Mouse (Mus musculus): ENCODE measurements at regions not wholly inside any gene's neighbourhood (a gene's known extent, or its start where the extent isn't known, plus 50 kb on each side); places are given as distances from the start of the nearest gene placed in this dataset.

DNA sequence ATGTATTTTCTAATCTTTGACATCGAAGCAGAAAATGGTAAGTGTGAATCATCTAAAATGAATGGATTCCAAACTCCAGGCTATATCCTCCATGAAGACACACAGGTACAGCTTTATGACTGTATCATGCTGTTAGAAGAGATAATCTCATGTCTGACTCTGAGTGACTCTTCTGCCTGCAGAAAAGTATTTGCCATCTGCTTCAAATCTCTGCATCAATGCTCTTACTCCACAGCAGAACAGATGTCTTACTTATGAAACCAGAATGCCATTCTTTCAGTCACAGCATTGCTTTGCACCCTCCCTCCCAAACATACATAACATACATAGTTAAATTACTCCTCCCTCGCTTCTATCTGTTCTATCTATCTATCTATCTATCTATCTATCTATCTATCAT, 316.6 kb downstream of the Fam198b start:
- Histone ChIP-seq H3K4me3 (ENCODE audit: low read depth, low read length) (no peak overlapping the region), H3K4me2 (no peak overlapping the region), H3K9ac (ENCODE audit: low read depth, low read length) (no peak overlapping the region), H3K4me1 (replicated peaks; ENCODE audit: control insufficient read depth, insufficient read depth, low read length) (no peaks in the 10 kb centered on the region), H3K36me3 (ENCODE audit: control insufficient read depth, insufficient read depth, low read length) (no peaks in the 10 kb centered on the region), H3K27me3 (replicated peaks; ENCODE audit: control insufficient read depth, insufficient read depth, low read length) (no peaks in the 10 kb centered on the region), H3K27ac (ENCODE audit: low read depth, low read length) (no peak overlapping the region), H3K9me3 (ENCODE audit: control insufficient read depth, low read length) (no peaks in the 10 kb centered on the region)
- ATAC-seq (replicated peaks; ENCODE audit: low FRiP score) (no peak), DNase-seq (ENCODE audit: low spot score) (no peak)
- 79% methylated on average over 2 of the region's 2 CpGs for WGBS

DNA sequence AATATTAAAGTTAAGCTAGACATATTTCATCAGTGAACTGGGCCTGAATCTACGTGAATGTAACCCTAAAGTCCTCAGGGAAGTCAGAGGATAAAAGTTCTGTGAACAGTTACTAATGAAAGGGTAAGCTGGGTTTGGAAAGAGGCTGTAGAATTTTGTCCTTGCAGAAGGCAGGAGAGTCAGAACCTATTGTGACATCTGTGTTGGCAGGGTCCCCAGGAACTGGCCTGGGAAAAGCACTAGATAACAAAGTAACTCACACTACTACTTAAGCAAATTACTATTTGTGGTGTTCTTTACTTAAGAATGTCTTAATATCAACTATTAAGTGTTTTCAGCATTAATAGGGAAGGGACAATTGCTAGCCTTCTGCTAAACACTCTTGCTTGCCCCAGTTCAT, 320.5 kb downstream of the Fam198b start:
- no peak overlapping the region for H3K27ac ChIP-seq (ENCODE audit: low read depth, low read length)
- no peaks in the 10 kb centered on the region for H3K27me3 ChIP-seq (replicated peaks; ENCODE audit: control insufficient read depth, insufficient read depth, low read length)
- no peaks in the 10 kb centered on the region for H3K9me3 ChIP-seq (ENCODE audit: control insufficient read depth, low read length)
- H3K36me3 ChIP-seq (ENCODE audit: control insufficient read depth, insufficient read depth, low read length), result no peaks in the 10 kb centered on the region
- H3K4me1 ChIP-seq (replicated peaks; ENCODE audit: control insufficient read depth, insufficient read depth, low read length), result no peaks in the 10 kb centered on the region
- no peak overlapping the region for H3K4me3 ChIP-seq (ENCODE audit: low read depth, low read length)
- H3K4me2 ChIP-seq, result no peak overlapping the region
- 68% methylated on average over 1 of the region's 1 CpGs for WGBS
- DNase-seq (ENCODE audit: low spot score), result no peak
- H3K9ac ChIP-seq (ENCODE audit: low read depth, low read length), result no peak overlapping the region
- no peak for ATAC-seq (replicated peaks; ENCODE audit: low FRiP score)

DNA sequence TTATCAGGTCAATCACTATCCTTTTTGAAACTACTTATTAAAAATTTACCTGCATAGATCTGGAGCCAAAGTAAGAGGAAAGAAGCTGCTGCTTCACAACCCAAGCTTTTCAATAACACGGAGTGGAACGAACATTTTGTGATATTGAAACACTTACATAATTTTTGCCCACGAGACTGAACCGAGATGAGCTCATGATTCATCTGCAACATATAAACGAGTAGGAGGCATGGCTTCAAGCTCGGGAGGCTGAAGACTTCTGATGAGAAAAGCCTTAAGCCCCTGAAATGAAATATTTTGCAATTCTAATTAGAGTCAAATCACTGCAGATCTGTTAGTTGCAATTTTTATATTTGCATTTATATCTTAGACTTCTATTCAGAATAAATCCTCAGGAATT, 321.0 kb downstream of the Fam198b start:
- DNase-seq (ENCODE audit: low spot score), result no peak
- Histone ChIP-seq H3K27ac (ENCODE audit: low read depth, low read length) (no peak overlapping the region), H3K4me1 (replicated peaks; ENCODE audit: control insufficient read depth, insufficient read depth, low read length) (no peaks in the 10 kb centered on the region), H3K36me3 (ENCODE audit: control insufficient read depth, insufficient read depth, low read length) (no peaks in the 10 kb centered on the region), H3K9me3 (ENCODE audit: control insufficient read depth, low read length) (no peaks in the 10 kb centered on the region), H3K27me3 (replicated peaks; ENCODE audit: control insufficient read depth, insufficient read depth, low read length) (no peaks in the 10 kb centered on the region), H3K9ac (ENCODE audit: low read depth, low read length) (no peak overlapping the region), H3K4me3 (ENCODE audit: low read depth, low read length) (no peak overlapping the region), H3K4me2 (no peak overlapping the region)
- WGBS, result 78% methylated on average over 6 of the region's 6 CpGs
- no peak for ATAC-seq (replicated peaks; ENCODE audit: low FRiP score)

DNA sequence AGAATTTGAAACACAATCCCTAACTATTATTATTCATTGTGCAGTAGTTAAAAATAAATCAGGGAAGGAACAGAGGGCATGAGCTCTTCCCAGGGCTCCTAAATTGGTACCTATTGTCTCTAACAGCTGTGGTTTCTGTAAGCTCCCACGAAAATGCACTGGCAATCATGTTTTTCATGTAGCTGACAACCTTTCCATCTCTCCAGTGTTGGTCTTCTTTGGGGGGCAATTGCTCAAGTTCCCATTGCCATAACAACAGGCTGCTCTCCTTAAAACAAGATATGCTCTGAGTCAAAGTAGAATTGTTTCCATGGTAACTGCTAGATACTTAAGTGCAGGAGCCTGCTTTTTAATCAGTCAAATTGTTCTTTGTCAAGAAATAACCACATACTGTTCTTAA, 322.7 kb downstream of the Fam198b start:
- Histone ChIP-seq H3K4me3 (ENCODE audit: low read depth, low read length) (no peak overlapping the region), H3K9me3 (ENCODE audit: control insufficient read depth, low read length) (no peaks in the 10 kb centered on the region), H3K4me2 (no peak overlapping the region), H3K9ac (ENCODE audit: low read depth, low read length) (no peak overlapping the region), H3K27ac (ENCODE audit: low read depth, low read length) (no peak overlapping the region), H3K36me3 (ENCODE audit: control insufficient read depth, insufficient read depth, low read length) (no peaks in the 10 kb centered on the region), H3K4me1 (replicated peaks; ENCODE audit: control insufficient read depth, insufficient read depth, low read length) (no peaks in the 10 kb centered on the region), H3K27me3 (replicated peaks; ENCODE audit: control insufficient read depth, insufficient read depth, low read length) (no peaks in the 10 kb centered on the region)
- ATAC-seq (replicated peaks; ENCODE audit: low FRiP score), result no peak
- DNase-seq (ENCODE audit: low spot score), result no peak
- 37% methylated on average over 1 of the region's 1 CpGs for WGBS

DNA sequence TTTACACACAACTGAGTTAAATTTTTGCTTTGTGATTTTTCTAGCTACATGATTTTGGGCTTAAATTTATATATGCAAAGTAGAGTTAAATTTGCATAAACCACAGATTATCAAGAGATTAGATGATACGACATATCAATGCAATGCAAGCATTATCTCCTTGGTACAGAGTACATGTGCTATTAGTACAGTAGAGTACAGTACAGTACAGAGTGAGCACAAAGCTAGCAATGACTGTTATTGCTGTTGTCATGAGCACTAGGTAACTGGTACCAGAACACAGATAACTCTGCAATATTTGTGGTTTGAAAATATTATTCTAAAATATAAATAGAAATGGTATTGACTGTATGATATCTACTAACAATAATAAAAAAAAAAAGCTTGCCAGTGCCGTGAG, 323.7 kb downstream of the Fam198b start:
- Histone ChIP-seq H3K9me3 (ENCODE audit: control insufficient read depth, low read length) (no peaks in the 10 kb centered on the region), H3K4me2 (no peak overlapping the region), H3K36me3 (ENCODE audit: control insufficient read depth, insufficient read depth, low read length) (no peaks in the 10 kb centered on the region), H3K27ac (ENCODE audit: low read depth, low read length) (no peak overlapping the region), H3K4me3 (ENCODE audit: low read depth, low read length) (no peak overlapping the region), H3K27me3 (replicated peaks; ENCODE audit: control insufficient read depth, insufficient read depth, low read length) (no peaks in the 10 kb centered on the region), H3K9ac (ENCODE audit: low read depth, low read length) (no peak overlapping the region), H3K4me1 (replicated peaks; ENCODE audit: control insufficient read depth, insufficient read depth, low read length) (no peaks in the 10 kb centered on the region)
- no peak for DNase-seq (ENCODE audit: low spot score)
- ATAC-seq (replicated peaks; ENCODE audit: low FRiP score), result no peak
- WGBS, result 77% methylated on average over 2 of the region's 2 CpGs

DNA sequence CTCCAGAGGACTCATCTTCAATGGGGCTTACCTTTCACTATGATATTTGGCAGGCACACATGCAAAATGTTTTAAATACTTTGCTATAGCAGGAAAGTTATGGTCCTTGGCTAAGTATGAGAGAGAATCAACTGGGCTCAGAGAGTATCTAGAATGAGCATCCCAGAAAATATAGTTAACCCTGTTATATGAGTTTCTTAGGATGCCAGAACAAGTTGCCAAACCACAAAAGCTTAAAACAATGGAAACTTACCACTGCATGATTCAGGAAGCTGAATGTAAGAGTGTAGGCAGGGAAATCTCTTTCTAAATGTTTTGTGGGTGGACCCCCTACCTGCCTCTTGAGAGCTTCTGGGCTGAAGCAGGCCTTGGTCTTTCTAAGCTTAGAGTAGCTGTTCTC, 325.3 kb downstream of the Fam198b start:
- no peak overlapping the region for H3K9ac ChIP-seq (ENCODE audit: low read depth, low read length)

DNA sequence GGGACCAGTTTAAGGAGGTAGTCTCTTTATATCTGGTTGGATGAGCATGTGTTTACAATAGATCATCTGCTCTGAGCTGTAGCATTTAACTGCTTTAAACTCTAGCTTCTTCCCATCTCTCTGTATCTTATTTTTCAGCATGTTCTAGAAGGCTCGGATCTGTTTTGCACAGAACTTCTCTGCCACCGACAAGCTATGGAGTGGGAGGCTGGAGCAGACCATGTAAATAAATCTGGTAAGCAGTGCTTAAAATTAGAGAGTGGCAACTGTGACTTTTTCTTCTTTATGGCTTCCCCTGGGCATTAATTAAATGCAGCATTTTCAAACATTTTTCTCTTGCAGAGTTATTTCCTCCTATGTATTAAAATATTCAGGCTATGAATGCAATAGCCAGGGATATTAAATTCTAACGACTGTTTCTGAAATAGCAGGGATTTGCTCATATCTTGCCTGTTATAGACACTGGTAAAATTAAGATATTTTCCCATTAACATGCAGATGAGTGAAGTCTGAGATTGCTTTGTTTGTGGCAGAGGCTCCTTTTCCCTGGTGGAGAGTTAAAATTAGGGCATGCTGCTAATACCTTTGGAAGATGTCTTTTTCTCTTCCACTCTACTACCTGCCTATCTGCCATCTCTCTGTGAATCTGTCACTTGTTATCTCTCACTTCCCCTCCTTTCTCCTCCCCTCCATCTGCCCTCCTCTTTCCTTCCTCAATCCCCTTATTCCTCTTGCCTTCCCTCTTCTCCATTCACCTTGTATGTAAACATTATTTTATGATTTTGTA, 327.2 kb downstream of the Fam198b start:
- no peak for DNase-seq (ENCODE audit: low spot score)
- no peak overlapping the region for H3K4me3 ChIP-seq (ENCODE audit: low read depth, low read length)
- H3K36me3 ChIP-seq (ENCODE audit: control insufficient read depth, insufficient read depth, low read length), result no peaks in the 10 kb centered on the region
- WGBS, result 65% methylated on average over 3 of the region's 3 CpGs
- no peak overlapping the region for H3K27ac ChIP-seq (ENCODE audit: low read depth, low read length)
- H3K9ac ChIP-seq (ENCODE audit: low read depth, low read length), result no peak overlapping the region
- no peaks in the 10 kb centered on the region for H3K4me1 ChIP-seq (replicated peaks; ENCODE audit: control insufficient read depth, insufficient read depth, low read length)
- H3K9me3 ChIP-seq (ENCODE audit: control insufficient read depth, low read length), result no peaks in the 10 kb centered on the region
- H3K27me3 ChIP-seq (replicated peaks; ENCODE audit: control insufficient read depth, insufficient read depth, low read length), result no peaks in the 10 kb centered on the region
- ATAC-seq (replicated peaks; ENCODE audit: low FRiP score), result no peak
- H3K4me2 ChIP-seq, result no peak overlapping the region

More for the DNA sequence above, 325.3 kb downstream of the Fam198b start:
- no peak for DNase-seq (ENCODE audit: low spot score)
- Histone ChIP-seq H3K27ac (ENCODE audit: low read depth, low read length) (no peak overlapping the region), H3K4me1 (replicated peaks; ENCODE audit: control insufficient read depth, insufficient read depth, low read length) (no peaks in the 10 kb centered on the region), H3K4me2 (no peak overlapping the region), H3K9me3 (ENCODE audit: control insufficient read depth, low read length) (no peaks in the 10 kb centered on the region), H3K27me3 (replicated peaks; ENCODE audit: control insufficient read depth, insufficient read depth, low read length) (no peaks in the 10 kb centered on the region), H3K36me3 (ENCODE audit: control insufficient read depth, insufficient read depth, low read length) (no peaks in the 10 kb centered on the region), H3K4me3 (ENCODE audit: low read depth, low read length) (no peak overlapping the region)
- no peak for ATAC-seq (replicated peaks; ENCODE audit: low FRiP score)

DNA sequence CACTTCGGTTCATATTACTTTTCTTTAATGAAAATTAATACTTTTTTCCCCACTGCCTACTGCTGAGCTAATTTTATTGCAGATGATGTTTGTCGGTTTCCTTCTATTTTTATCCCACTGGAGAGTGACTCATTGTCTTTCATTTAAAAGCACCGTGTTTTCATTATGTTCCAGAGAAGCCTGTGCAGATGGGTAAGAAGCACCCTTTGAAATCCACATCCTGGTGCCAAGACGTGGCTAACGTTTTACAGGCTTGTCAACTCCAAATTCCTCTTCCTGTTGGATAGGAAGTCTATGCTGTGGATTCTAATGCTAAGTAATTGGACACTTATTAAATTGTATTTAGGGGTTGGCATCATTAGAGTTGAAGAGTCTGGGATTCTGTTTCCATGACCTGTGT, 364.3 kb downstream of the Fam198b start:
- no peak overlapping the region for H3K9ac ChIP-seq (ENCODE audit: low read depth, low read length)
- 55% methylated on average over 5 of the region's 5 CpGs for whole genome bisulfite sequencing
- ATAC-seq (replicated peaks; ENCODE audit: low FRiP score), result no peak

DNA sequence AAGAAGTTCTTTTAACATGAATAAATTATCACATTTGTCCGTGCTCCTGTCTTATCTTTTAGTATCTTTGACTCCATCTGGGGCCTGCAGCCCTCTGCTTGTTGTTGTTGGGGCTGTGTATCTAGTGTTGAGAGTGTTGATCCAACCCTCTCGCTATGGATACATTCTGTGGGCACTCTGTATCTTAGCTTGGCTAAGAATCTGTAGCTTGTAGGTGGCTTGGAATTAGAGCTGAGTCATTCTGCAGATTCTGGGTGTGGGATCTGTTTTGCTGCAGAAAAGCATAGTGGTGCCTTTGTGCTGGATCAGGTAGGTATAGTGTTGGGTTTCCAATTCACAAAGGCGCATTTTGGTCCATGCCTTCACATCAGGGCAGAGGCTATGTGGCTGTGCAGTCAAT, 365.6 kb downstream of the Fam198b start:
- no peak overlapping the region for H3K27ac ChIP-seq (ENCODE audit: low read depth, low read length)
- H3K4me1 ChIP-seq (replicated peaks; ENCODE audit: control insufficient read depth, insufficient read depth, low read length), result no peaks in the 10 kb centered on the region
- no peaks in the 10 kb centered on the region for H3K9me3 ChIP-seq (ENCODE audit: control insufficient read depth, low read length)
- DNase-seq (ENCODE audit: low spot score) (no peak), ATAC-seq (replicated peaks; ENCODE audit: low FRiP score) (no peak)
- no peak overlapping the region for H3K9ac ChIP-seq (ENCODE audit: low read depth, low read length)
- 54% methylated on average over 3 of the region's 3 CpGs for WGBS
- H3K4me3 ChIP-seq (ENCODE audit: low read depth, low read length), result no peak overlapping the region
- no peaks in the 10 kb centered on the region for H3K27me3 ChIP-seq (replicated peaks; ENCODE audit: control insufficient read depth, insufficient read depth, low read length)
- H3K4me2 ChIP-seq, result no peak overlapping the region
- H3K36me3 ChIP-seq (ENCODE audit: control insufficient read depth, insufficient read depth, low read length), result no peaks in the 10 kb centered on the region

More for the DNA sequence above, 364.3 kb downstream of the Fam198b start:
- Histone ChIP-seq H3K27me3 (replicated peaks; ENCODE audit: control insufficient read depth, insufficient read depth, low read length) (no peaks in the 10 kb centered on the region), H3K4me2 (no peak overlapping the region), H3K36me3 (ENCODE audit: control insufficient read depth, insufficient read depth, low read length) (no peaks in the 10 kb centered on the region), H3K9me3 (ENCODE audit: control insufficient read depth, low read length) (no peaks in the 10 kb centered on the region), H3K27ac (ENCODE audit: low read depth, low read length) (no peak overlapping the region), H3K4me1 (replicated peaks; ENCODE audit: control insufficient read depth, insufficient read depth, low read length) (no peaks in the 10 kb centered on the region), H3K4me3 (ENCODE audit: low read depth, low read length) (no peak overlapping the region)
- no peak for DNase-seq (ENCODE audit: low spot score)

Data from liver, embryonic 11.5 days (tissue).